Mouse (Mus musculus) liver, embryonic 14.5 days (tissue): ENCODE data around the gene Gm49387.

Experiments used
- CTCF ChIP-seq: IDR thresholded peaks from 2 replicates; pipeline ENCODE4 v1.5.1; 2016; ENCODE audit warnings: antibody characterized with exemption, low read depth, control low read depth
- EP300 ChIP-seq: IDR thresholded peaks from 2 replicates; pipeline ENCODE4 v1.6.1; 2016; ENCODE audit warnings: antibody characterized with exemption, low read depth

GRCm38 (mm10) chr14:31685680-31686079, 45.0 kb upstream of the Gm49387 start:
- TF ChIP-seq CTCF (no peak), EP300 (no peak)
